Mouse (Mus musculus) thymus, postnatal 4 days (tissue): ENCODE data around the gene Tm6sf2.
A peak's percentile ranks its signal among the peaks of the same experiment; 100 is the strongest.

Source experiments
- DNase-seq: peaks from one replicate; pipeline ENCODE4 v3.0.0; 2021

Tm6sf2 gene

GRCm38 (mm10) chr8:70092786-70093185 is 20.1 kb downstream of the Tm6sf2 start:
- no peak for DNase-seq

DNA sequence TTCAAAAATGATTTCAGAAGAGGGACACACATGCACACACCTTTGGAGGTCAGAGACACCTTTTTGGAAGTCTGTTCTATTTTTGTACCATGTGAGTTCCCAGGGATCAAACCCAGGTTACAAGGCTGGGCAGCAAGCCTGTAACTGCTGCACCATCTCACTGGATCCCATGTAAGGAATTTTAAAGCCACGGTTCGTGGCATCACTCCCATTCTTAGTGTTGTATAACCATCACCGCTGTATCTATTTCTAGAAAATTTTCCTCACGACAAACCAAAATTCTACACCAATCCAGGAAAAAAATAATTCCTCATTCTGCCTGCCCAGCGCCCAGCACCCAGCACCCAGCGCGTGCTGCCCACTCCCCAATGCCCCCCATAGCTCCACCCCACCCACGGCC is 26.6 kb downstream of the Tm6sf2 start:
- DNase-seq, result no peak

DNA sequence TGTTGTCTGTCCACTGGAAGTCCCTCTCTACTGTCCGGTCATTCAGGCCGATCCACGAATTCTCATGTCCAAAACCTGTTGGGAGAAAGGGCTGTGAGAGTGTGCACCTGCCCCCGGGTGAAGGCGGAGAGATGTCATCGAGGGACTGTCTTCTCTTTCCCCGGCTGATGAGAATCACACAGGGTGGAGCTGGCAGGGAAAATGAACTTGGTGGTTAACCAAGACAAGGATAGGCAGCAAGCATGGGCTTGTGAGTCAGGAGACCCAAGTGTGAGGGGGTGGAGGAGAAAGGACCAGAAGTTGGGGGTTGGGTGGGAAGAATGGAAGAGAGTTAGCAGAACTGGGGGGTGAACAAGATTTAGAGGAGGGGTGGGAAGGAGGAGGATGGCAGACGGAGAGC is 27.5 kb downstream of the Tm6sf2 start:
- DNase-seq, result no peak

GRCm38 (mm10) chr8:70104506-70104905 is 31.8 kb downstream of the Tm6sf2 start:
- DNase-seq, result peak; percentile 81

- no peak for DNase-seq
Observed at GRCm38 (mm10) chr8:70104922-70105321, 32.2 kb downstream of the Tm6sf2 start.

GRCm38 (mm10) chr8:70110451-70110850 is 37.7 kb downstream of the Tm6sf2 start:
- no peak for DNase-seq

- DNase-seq, result no peak
Observed at GRCm38 (mm10) chr8:70111192-70111795, 38.6 kb downstream of the Tm6sf2 start.

- peak; percentile 40 for DNase-seq
Observed at GRCm38 (mm10) chr8:70112401-70113016, 39.8 kb downstream of the Tm6sf2 start.

- DNase-seq, result no peak
Observed at GRCm38 (mm10) chr8:70114488-70114887, 41.8 kb downstream of the Tm6sf2 start.

DNA sequence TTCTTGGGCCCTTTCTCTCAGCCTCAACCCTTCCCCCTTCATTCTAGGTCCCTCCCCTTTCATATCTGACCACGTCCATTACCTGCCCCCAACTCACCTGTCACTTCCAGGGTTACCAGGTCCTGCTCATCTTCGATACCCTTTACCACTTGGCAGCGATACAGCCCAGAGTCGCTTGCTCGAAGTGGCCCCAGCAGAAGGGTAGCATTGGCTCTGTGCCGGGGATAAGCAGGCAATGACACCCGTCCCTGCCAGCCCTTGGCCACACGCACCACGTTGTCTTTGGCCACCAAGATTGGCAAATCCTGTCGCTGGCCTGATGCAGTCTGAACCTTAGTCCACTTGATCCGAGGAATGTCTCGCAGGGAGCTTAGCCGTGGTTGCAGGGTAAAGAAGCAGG is 42.2 kb downstream of the Tm6sf2 start:
- DNase-seq, result no peak

GRCm38 (mm10) chr8:70117611-70118010 is 44.9 kb downstream of the Tm6sf2 start:
- peak; percentile 59 for DNase-seq

DNA sequence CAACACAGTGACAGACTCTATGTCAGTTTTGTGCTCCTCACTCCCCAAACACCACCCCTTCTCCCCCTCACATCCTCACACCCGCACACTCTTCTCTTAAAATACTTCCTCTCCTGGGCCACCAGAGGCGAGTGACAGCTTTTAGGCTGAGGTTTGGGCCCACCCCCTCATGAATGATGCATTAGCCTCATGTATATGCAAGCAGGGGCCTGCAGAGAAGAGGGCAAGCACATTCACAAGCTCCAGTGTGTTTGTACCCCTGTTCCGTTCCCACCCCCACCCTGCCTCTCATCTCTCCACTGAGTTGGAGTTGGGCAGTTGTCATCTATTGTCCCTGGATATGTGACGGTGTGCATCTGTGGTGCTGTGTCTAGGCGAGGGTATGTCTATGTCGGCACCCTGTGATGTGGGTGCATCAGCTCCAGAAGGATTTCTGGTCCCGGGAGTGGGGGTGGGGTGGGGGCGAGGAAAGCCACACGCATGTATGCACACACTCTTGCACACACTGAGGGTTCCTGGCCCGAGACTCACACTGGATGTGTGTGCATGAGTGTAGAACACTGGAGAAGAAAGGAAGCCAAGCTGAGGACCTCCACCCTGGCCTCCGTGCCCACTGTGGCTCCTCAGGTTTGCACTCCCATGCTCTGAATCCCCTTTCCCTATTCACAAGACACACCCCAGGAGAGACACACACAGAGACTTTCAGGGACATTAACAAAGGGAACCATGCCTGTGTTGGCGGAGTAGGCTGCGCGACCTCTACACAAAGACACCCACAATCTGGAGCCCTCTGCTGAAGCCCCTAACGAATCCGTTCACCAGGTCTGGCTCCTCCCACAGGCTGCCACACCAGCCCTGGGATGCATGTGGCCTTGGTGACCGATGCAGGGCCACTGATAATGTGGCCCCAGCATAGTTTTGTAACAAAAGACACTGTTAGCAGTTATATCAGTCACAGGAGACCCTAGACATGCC is 46.3 kb downstream of the Tm6sf2 start:
- DNase-seq, result peak; percentile 30

- DNase-seq, result peak; percentile 67
Observed at GRCm38 (mm10) chr8:70120667-70121066, 47.9 kb downstream of the Tm6sf2 start, which contains the start of gene Ncan. Gene Ncan, minus strand, starts transcription at chr8:70120873.

- DNase-seq, result peak; percentile 40
Observed at GRCm38 (mm10) chr8:70122863-70123262, 50.1 kb downstream of the Tm6sf2 start.

DNA sequence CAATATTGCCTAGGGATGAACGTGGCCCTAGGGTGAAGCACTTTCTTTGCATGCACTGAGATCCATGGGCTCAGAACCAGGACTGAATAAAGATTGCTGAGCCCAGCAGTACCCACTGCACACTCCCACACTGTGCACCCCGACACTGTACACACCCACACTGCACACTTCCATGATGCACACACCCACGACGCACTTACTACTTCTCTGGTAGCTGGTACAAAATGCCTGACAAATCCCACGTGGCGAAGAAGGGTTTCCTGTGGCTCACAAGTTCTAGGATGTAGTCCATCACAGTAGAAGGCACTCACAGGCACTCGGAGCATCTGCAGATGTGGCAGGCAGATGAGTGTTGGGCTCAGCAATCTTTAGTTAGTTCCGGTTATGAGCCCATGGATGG is 52.3 kb downstream of the Tm6sf2 start:
- DNase-seq, result no peak

GRCm38 (mm10) chr8:70128435-70128834 is 55.7 kb downstream of the Tm6sf2 start:
- DNase-seq, result no peak

GRCm38 (mm10) chr8:70129309-70129952 is 56.7 kb downstream of the Tm6sf2 start:
- DNase-seq, result no peak
